Mouse (Mus musculus) kidney, postnatal 10 days (tissue): Measurements from ENCODE around the gene Fzd9.

Experiments
- DNase-seq: peaks from one replicate; pipeline ENCODE4 v3.0.0; 2021; ENCODE audit warnings: mixed read lengths

Fzd9 gene

DNA sequence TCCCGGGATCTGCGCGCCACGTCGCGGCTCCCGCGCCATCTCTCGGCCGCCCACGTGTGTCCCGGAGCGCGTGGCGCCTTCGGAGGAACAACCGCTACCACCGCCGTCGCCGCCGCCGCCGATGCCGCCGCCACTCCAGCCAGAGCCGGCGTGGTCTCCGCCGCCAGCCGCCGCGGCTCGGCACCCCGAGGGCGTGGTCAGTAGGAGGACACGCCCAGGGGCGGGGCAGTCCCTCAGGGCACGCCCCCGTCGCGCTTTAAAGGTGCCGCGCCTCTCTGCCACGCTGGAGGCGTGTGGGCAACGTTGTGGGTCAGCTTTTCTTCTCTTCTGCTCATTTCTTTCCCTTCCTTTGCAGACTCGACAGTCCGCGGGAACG is at the start of gene Fzd9:
Fzd9 (minus strand) TSS at position 152 of the 376 bp plus-strand sequence.
- peak; percentile 93 for DNase-seq

DNA sequence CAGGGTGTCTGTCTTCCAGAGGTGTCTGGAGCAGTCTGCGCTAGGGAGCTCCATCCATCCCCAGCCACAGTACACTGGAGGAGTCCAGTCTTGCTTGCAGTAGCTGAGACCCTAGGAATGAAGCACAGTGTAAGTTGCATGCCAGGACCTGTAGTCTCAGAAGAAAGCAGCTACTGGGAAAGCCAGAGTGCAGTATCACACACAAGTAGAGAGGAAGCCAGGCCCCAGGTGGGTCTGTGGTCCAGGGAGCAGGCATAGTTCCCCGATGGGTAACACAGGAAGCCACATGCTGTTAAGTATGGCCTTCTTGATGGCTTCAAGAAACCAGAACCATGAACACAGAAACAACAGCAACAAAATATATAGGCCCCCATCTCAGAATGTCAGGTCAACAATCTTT is 41.0 kb upstream of the Fzd9 start:
- no peak for DNase-seq

DNA sequence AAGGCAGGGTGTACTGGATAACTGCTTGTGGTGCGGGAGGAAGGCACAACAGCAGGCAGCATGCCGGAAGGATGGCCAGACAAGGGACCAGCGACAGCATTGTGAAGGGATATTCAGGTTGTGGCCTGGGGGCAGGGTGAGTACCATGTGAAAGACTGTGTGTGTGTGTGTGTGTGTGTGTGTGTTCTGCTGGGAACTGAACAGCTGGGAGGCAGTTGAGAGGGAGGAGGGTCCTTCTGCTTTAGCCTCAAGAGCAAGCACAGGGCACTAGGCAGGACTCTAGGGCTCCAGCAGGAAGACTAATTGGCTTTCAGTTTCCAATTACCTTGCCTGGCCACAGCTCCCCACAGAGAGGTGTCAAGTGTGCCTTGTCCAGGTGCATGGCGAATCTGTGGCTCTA is 40.2 kb upstream of the Fzd9 start:
- no peak for DNase-seq

DNA sequence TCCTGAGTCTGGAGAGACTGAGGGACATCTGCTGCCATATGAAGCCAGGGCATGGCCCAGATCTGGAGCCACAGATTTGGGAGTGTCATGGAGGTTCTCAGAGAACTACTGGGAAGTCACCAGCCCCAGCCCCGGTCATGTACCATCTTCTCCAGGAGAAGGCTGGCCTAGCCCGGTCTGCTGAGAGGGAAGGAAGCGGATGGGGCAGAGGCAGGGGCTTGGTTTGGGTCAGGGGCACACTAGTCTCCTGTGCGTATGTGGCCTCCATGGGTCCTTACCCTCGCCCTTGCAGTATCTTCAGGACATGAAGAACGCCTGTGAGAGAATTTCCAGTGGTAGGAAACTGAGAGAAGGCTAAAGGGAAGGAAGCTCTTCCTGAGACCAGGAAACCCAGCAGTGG is 39.7 kb upstream of the Fzd9 start:
- DNase-seq: no peak

DNA sequence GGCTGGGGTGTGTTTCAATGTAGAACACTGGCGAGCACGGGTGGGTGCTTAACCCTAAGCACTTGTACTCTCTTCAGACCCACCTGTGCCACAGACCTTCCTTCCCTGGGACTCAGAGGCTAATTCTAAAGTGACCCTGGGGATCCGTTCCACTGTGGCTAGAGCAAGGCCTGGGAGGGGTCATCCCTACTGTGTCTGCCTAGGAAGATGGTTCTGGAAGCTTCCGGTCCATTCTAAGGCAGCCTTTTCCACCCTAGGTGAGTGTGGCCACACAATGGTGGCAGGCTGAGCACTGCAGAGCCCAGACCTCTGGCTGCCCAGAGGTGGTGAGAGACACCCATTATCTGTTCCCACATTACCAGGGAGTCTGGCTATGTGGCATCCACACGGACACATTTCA is 35.9 kb upstream of the Fzd9 start:
- DNase-seq: no peak

DNA sequence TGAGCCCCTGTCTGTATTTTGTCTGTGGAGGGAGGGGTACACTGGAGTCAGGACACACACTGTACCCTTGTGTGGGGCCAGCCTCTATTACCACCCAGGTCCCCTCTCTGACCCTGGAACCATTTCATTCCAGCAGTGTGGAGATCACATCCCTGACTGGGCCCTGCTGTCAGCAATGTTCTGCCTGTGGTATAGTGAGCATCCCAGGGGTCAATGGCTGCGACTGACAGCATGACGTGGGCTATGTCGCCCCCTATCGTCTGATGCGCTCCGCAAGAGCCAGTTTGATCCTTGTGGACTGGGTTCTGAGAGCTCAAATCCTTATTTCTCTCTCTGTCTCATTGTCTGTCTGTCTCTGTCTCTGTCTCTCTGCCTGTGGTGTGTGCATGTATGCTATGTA is 35.2 kb upstream of the Fzd9 start:
- DNase-seq: peak; percentile 91

DNA sequence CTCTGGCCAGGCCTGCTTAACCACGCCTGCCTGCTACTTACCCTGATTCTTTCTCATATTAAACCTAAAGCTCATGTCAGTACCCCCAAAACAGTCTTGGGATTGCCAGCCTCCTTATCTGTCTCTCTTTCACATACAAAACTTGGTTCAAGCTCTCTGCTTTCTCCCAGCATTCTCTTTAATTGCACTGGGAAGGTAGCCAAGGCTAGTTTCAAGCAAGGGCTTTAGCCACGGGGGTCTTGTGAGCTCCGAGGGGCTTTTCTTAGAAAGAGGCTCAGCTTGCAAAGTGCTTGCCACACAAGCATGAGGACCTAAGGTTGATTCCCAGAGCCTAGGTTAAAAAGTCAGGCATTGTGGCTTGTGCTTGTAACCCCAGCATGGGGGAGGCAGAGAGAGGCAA is 34.2 kb upstream of the Fzd9 start:
- DNase-seq: no peak

DNA sequence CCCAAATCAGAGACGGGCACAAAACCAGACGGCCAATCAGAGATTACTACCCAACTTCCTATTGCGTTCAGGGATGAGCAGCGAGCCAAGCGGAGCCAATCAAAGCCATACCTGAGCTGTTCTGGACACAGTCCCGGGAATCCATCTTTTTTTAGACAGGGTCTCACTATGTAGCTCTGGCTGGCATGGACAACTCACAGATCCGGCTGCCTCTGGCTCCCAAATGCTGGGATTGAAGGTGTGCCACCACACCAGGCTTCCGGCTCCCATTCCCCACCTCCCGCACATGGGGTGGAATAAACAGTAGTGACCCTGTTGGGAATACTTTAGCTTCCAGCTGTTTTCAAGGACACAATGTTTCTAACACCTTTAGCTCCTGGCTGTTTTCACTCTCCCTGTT is 29.2 kb upstream of the Fzd9 start:
- no peak for DNase-seq

DNA sequence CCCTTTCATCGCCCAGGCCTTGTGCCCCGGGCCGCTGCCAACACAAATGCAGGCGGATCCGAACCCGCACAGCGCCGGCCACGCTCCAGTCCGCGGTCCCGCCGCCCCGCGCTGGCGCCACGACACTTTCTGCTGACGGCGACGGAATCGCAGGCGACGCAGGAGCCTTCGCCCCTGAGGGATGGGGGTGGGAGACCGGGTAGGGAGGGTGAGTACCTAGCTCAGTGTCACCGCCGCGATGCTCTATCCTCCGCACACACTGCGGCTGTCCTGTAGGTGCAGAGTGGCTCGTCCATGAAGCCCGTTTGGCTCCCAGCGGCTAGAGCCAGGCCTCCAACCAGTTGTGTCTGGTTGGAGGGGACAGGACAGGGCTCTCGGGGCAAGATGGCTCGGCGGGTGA is 25.6 kb upstream of the Fzd9 start:
- no peak for DNase-seq

DNA sequence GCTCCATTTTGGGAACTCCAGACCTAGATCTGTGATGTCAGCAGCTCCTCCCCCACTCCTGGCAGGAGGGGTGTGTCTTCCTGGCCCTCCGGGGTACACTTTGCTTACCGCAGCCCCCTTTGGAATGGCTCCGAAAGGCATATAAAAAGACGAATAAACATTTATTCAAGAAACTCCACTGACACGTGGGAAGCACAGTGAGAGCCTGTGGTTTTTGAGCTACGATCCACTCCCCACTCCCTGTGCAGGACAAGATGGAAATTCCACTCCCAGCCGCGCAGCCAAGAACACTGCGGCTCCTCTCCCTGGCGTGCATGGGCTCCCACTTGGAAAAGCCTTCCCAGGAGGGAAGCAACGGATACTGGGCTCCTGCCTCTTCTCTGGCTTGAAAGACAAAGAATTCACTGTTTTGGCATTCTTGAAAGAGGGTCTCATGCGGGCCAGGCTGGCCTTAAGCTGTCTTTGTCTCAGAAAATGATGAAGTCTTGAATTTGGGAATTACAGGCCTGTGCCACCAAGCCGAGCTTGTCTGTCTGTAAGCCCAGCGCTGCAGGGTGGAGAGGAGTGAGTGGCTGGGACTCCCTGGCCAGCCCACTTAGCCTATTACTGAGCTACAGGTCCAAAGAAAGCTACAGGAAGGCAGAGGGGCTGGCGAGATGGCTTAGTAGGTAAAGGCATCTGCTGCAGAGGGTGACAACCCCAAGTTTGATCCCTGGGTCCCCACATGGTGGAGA is 23.8 kb upstream of the Fzd9 start:
- no peak for DNase-seq

DNA sequence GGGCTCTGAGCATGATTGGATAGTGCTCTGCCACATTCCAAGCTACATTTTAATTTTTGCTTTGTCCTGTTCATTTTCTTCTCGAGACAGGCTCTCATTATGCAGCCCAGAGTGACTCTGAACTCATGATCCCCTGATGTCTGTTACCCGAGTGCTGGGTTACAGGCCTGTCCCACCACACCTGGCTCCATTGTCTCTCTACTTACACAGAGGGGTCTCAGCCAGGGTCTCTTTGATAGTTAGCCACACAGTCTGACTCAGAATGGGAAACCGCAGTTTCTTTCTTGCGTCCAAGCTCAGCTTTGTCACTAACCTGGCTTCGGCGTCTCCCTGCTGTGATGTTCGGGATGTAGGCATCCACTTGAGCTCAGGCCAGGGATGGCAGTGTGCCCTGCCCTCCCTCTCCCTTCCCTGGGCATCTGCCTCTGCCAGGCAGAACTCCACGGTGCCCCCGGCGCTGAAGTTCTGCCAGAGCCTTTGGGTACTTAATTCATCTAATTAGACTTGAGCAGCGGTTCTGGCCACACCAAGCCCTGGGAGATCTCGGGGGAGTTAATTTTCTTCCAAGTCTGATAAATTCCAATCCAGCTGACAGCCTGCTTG is 20.6 kb upstream of the Fzd9 start:
- DNase-seq: no peak

DNA sequence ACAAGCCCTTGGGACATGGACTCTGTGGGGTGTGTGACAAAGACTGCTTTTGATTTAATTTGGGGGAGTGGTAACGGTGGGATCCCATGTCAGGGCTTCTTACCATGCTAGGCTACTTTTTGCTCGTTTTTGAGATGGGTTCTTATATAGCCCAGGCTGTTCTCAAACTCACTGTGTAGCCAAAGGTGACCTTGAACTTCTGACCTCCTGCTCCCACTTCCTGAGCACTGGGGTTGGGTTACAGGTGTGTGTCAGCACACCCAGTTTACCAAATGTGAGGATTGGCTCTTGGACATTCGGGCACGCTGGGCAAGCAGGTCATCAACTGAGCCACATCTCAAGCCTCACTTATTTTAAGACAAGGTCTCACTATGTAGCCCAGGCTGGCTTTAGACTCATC is 19.3 kb upstream of the Fzd9 start:
- DNase-seq: no peak

DNA sequence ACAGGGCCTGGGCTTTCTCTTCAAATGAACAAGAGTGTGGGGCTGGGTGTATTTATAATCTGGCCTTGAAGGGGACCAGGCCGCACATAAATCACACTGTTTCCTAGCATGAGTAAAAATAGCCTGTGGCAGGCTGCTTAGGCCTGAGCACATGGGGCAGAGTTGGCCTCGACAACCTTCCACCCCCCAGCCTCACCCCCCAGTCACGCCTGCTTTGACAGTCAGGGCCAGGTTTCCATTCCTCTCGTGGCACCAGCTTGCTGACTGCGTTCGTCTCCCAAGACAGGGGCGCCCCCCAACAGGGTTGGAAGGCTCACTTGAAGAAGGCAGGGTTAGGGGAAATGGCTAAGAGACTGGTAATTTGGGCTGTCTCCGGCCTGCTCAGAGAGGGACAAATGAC is 18.4 kb upstream of the Fzd9 start:
- DNase-seq: no peak

DNA sequence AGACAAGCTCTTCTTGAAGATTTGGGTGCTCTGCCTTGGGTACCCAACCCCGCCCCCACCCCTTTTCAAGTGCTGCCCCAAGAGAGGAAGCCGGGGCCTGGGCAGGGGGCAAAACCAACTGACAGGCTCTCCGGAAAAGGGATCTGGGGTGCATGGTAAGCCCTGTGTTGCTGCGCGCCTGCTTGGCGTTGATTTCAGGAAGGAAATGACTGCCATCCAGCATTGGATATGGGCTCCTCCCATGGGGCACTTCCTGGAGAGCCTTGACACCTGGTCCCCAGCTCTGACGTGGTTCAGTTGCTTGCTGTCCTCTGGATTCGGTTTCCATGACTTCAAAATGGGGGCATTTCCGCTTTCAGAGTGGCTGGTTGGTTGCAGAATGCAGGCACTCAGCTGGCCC is 13.5 kb upstream of the Fzd9 start:
- DNase-seq: no peak

DNA sequence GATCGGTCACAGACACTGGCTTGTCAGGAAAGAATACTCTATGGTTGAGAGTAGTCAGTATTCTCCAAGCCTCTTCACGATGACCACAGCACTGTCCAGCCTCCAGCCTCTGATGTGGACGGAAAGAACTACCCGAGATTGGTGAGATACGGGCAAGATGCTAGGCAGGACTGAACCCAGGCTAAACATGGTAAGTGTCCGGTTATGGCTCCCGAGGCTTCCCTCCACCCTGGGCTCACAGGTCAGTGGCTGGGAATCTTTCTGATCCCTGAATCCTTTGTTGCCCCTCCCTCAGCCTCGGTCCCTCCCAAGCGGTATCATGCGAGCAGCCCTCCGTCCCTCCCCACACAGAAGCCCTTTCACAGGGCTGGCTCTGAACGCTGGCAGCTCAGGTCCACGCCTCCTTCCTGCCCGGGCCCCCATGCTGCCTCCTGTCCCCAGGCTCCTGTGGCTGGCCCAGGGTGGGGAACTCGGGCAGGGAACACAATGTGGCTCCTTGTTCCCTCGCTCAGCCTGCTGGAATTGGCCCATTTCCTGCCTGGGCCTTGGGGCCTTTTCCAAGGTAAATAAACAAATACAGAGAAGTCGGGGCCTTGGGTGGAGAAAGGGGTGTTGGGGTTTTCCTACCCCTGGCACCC is 13.0 kb upstream of the Fzd9 start:
- peak; percentile 63 for DNase-seq

DNA sequence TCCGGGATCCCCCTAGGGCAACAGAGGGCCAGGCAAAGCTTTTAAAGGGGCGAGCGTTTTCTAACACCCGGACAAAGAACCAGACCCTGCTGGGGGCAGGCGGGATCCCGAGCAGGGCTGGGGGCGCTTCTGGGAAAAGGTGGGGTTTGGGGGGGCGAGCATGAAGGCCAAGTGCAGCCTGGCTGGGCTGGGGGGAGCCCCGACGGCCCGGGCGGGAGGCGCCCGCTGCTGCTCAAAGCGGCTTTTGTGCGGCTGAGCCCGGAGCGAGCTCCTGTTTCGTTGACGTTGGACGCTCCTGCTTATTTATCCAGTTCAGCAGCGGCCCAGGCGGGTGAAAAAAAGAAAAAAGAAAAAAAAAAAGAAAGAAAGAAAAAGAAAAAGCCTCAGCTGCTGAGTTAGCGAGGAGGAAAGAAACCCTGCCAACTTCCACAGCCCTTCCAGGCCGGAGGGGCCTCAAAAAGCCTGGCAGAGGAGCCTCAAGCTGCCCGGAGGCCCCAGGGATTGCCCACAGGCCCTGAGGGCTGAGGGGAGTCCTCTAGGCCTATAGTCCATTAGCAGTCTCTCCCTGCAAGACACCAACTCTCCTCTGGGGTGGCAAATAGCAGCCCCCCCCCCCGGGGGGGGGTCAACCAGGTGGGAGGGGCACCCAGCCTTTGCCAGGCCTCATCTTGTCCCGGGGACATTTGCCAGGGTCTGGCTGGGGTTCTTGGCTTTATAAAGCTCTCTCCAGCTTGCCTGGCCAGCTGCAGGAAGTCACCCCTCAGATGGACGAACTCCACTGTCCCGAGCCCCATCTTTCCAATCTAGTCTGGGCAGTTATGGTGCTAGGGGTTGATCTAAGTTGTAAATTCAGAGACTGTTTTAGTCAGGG is 7.5 kb upstream of the Fzd9 start:
- peak; percentile 47 for DNase-seq

DNA sequence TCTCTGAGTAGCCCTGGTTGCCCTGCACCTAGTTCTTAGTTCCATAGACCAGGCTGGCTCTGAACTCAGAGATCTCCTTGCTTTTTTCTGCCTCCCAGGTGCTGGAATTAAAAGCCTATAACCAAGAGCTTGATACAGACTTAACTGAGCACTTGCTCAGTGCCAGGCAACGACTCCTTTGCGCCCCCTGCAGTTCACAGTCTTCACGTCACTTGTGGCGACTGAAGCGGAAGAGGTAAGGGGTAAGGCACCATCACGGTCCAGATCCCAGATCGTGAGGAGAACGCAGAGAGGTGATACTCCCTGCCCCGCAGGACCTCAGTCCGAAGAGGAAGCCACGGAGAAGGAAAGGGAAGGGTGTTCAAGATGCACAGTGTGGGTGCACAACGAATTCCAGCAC is 6.5 kb upstream of the Fzd9 start:
- DNase-seq: no peak

DNA sequence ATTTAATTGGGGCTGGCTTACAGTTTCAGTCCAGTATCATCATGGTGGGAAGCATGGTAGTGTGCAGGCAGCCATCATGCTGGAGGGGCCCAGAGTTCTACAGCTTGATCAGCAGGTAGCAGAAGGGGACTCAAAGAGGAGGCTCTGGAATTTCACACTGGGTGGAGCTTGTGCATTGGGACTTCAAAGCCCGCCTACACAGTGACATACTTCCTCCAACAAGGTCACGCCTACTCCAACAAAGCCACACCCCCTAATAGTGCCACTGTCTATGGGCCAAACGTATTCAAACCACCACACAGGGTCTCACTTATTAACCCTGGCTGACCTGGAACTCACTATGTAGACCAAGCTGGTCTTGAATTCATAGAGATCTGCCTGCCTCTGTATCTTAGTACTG is 5.1 kb upstream of the Fzd9 start:
- DNase-seq: no peak

DNA sequence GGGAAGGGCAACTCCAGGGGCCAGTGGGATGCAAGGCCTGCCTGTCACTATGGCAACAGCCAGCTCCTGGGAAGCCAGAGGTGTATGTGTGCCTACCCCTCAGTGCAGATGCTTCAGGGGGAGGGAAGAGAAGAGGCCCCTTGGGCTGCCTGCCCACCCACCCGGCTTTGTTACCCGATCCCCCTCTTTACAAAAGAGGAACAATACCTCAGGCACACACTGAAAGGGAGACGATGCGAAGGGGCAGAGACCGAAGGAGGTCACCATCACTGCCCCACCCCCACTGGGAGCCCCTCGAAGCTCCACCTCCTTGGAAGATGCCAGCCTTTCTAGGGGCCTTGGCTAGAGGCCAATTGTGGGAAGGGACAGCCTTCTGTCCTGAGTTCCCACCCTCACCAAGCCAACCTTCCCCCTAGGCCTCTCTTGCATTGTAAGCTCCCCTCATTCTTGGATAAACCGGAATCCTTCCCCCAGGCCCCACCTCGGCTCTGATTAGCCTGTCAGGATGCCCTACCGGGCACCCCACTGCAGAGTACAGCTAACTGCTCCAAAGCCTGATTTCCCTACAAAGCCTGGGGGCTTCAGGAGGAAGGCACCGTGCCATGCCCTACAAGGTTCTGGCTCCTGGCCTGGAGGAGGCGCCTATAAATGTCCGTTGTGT is 2.8 kb upstream of the Fzd9 start:
- no peak for DNase-seq

DNA sequence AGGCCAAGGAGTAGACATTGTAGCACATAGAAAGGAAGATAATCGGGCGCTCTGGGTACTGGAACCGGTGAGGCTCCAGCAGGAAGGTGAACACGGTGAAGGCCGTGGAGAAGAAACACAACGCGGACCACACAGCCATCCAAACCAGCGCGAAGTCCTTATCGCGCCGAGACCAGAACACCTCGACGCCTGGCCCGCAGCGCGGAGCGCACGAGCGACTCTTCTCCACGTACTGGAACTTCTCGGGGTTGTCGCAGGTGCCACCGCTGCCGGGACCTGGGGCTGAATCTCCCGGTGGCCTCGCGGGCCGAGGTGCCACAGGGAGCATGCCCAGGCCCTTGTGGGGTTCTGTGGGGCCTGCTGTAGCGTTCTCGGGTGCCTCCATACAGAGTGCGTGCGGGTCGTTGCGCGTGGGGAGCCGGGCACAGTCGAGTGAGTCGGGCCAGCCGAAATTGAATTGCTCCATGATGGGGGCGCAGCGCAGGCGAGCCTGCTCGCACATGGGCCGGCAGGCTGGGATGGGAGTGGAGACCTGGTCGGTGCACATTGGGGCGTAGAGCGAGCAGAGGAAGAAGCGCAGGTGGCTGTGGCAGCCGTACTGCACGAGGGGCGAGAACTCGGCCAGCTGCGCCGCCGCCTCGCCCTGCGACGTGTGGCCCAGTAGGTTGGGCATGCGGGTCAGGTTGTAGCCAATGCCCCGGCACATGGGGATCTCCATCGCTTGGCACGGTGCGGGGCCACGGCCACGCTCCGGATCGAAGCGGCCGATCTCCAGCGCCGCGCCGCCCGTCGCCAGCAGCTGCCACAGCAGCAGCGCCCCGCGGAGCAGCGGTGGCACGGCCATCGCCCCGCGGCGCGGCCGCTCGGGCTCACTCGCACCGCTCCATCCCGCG is 598 bp downstream of the Fzd9 start:
- DNase-seq: peak; percentile 40

DNA sequence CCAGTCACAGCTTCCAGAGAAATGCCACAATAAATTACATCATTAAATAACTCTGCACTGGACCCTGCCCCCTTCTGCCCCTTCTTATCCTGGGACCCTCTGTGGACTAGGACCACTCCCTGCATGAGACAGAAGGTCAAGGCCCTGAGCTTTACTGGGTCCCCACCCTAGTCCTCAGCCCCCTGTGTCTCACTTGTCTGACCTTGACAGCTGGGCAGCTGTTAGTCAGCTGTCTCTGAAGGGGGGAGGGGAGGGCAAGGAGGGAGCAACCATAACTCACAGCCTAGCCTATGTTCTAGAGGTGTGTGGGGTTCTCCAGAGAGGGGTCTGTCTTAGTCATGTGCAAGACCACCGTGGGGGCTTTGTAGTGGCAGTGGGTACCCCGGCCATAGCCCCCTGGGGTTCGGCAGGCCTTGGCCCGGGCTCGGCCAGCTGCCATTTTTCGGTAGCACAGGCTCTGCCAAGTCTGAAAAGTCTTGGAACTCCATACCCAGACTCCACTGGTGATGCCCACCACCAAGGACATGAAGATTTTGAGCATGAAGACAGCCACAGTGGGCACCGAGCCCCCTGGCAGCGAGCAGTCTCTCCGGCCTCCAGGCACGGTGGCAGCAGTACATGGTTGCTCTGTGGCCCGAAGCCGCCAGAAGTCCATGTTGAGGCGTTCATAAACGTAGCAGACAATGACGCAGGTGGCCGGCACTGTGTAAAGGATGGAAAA is 1.9 kb downstream of the Fzd9 start:
- DNase-seq: no peak
